Mouse (Mus musculus): ENCODE measurements at regions not wholly inside any gene's neighbourhood (a gene's known extent, or its start where the extent isn't known, plus 50 kb on each side); places are given as distances from the start of the nearest gene placed in this dataset.
"Not testable (repeated sequence)": the region's sequence is repeated elsewhere in the genome, so short reads cannot be mapped to it uniquely, and the experiment has no call there.

DNA sequence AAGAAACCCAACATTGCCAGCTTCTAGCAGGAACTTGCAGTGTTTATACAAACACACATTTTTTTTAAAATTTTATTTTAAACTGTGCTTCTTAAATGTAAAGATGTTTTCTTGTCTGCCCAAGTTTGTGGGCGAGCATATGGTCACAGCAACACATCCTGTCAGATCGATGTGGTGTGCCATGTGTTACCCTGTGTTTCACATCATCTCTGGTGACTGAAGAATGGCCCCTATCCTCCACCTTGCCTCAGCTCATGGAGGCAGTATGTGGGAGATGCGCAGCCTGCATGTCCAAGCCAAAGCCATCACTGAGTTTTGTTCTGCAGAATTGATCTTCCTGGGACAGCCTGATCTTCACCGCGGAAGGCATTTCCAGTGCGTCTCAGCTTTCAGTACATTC, 607.9 kb upstream of the Gm19410 start:
- DNase-seq (ENCODE audit: low spot score), result no peak
- no peak for ATAC-seq (ENCODE audit: insufficient number of reproducible peaks, low FRiP score, low TSS enrichment, low read depth)
- Histone ChIP-seq H3K9ac (ENCODE audit: low read length) (no peak overlapping the region), H3K4me3 (ENCODE audit: low read depth, low read length) (no peak overlapping the region), H3K4me2 (ENCODE audit: low read depth, severe bottlenecking) (no peak overlapping the region), H3K4me1 (ENCODE audit: control insufficient read depth, insufficient read depth, low read length) (no peaks in the 10 kb centered on the region), H3K9me3 (ENCODE audit: control insufficient read depth, low read length) (no peaks in the 10 kb centered on the region), H3K36me3 (ENCODE audit: control insufficient read depth, insufficient read depth, low read length) (no peaks in the 10 kb centered on the region), H3K27me3 (ENCODE audit: control insufficient read depth, insufficient read depth, low read length) (no peaks in the 10 kb centered on the region), H3K27ac (replicated peaks; ENCODE audit: low read depth, low read length) (no peak overlapping the region)
- WGBS, result 91% methylated on average over 6 of the region's 6 CpGs

DNA sequence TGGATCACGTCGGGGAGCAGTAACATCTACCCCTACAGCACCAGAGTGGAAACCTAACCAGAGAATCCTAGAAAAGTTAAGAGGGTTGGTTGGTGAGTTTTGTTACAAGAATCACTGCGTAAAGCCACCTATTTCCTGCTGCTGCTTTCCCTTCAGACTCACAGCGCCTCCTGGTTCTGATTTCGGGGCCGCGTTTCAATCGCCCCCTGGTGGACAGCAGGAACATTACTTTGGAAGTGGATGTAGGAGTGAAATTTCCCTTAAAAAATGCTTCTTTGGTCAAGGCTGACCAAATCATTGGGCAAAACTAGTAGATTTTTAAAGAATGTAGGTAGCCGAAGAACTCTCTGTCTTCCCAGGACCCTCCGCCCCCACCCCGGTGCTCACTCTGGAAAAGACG, 606.3 kb upstream of the Gm19410 start:
- DNase-seq (ENCODE audit: low spot score) (peak; percentile 73), ATAC-seq (ENCODE audit: insufficient number of reproducible peaks, low FRiP score, low TSS enrichment, low read depth) (no peak)
- Histone ChIP-seq H3K9ac (ENCODE audit: low read length) (no peak overlapping the region), H3K4me2 (ENCODE audit: low read depth, severe bottlenecking) (no peak overlapping the region; the same call in 1 of the 2 replicates), H3K4me3 (ENCODE audit: low read depth, low read length) (no peak overlapping the region), H3K36me3 (ENCODE audit: control insufficient read depth, insufficient read depth, low read length) (no peaks in the 10 kb centered on the region), H3K27me3 (ENCODE audit: control insufficient read depth, insufficient read depth, low read length) (no peaks in the 10 kb centered on the region), H3K4me1 (ENCODE audit: control insufficient read depth, insufficient read depth, low read length) (no peaks in the 10 kb centered on the region), H3K9me3 (ENCODE audit: control insufficient read depth, low read length) (no peaks in the 10 kb centered on the region), H3K27ac (replicated peaks; ENCODE audit: low read depth, low read length) (no peak overlapping the region)
- 24% methylated on average over 12 of the region's 12 CpGs for WGBS

DNA sequence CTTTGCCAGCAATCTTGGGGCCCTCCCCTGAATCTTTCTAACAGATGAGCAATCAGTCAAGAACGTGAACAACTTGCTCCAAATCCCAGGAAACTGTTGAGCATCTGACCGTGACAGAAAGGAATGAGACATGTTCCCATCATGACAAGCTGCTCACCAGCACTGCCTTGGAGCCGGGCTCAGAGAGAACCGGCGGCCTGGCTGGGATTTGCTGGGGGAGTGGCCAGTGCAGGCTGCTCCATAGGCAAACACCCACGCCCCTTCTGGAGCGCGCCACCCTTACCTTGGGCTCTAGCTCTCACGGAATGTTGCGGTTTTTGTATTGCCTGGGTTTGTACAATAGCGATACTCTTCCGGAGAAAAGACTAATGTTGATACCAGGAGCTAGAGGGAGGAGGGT, 605.4 kb upstream of the Gm19410 start:
- H3K4me2 ChIP-seq (ENCODE audit: low read depth, severe bottlenecking), result no peak overlapping the region
- H3K27me3 ChIP-seq (ENCODE audit: control insufficient read depth, insufficient read depth, low read length), result no peaks in the 10 kb centered on the region
- no peaks in the 10 kb centered on the region for H3K9me3 ChIP-seq (ENCODE audit: control insufficient read depth, low read length)
- DNase-seq (ENCODE audit: low spot score) (no peak), ATAC-seq (ENCODE audit: insufficient number of reproducible peaks, low FRiP score, low TSS enrichment, low read depth) (no peak)
- H3K36me3 ChIP-seq (ENCODE audit: control insufficient read depth, insufficient read depth, low read length), result no peaks in the 10 kb centered on the region
- H3K4me1 ChIP-seq (ENCODE audit: control insufficient read depth, insufficient read depth, low read length), result no peaks in the 10 kb centered on the region
- no peak overlapping the region for H3K27ac ChIP-seq (replicated peaks; ENCODE audit: low read depth, low read length)
- no peak overlapping the region for H3K9ac ChIP-seq (ENCODE audit: low read length)
- no peak overlapping the region for H3K4me3 ChIP-seq (ENCODE audit: low read depth, low read length)
- WGBS, result 86% methylated on average over 12 of the region's 12 CpGs

DNA sequence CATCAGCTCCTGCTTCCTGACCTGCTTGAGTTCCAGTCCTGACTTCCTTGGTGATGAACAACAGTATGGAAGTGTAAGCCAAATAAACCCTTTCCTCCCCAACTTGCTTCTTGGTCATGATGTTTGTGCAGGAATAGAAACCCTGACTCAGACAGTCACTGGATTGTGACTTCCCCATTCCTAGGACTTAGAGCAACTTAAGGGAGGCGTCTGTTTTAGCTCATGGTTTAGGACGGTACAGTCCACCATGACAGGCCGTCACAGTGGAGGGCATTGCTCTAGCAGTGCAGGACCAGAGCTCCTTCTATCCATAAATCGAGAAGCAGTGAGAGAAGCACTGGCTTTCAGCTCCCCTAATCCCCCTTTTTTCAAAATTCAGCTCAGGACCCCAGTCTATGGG, 603.4 kb upstream of the Gm19410 start:
- not testable (repeated sequence) for H3K27me3 ChIP-seq (ENCODE audit: control insufficient read depth, insufficient read depth, low read length); DNase-seq (ENCODE audit: low spot score); H3K9ac ChIP-seq (ENCODE audit: low read length); H3K4me2 ChIP-seq (ENCODE audit: low read depth, severe bottlenecking); H3K4me3 ChIP-seq (ENCODE audit: low read depth, low read length); H3K36me3 ChIP-seq (ENCODE audit: control insufficient read depth, insufficient read depth, low read length); H3K9me3 ChIP-seq (ENCODE audit: control insufficient read depth, low read length); H3K27ac ChIP-seq (replicated peaks; ENCODE audit: low read depth, low read length); ATAC-seq (ENCODE audit: insufficient number of reproducible peaks, low FRiP score, low TSS enrichment, low read depth); H3K4me1 ChIP-seq (ENCODE audit: control insufficient read depth, insufficient read depth, low read length)
- 90% methylated on average over 4 of the region's 4 CpGs for WGBS

DNA sequence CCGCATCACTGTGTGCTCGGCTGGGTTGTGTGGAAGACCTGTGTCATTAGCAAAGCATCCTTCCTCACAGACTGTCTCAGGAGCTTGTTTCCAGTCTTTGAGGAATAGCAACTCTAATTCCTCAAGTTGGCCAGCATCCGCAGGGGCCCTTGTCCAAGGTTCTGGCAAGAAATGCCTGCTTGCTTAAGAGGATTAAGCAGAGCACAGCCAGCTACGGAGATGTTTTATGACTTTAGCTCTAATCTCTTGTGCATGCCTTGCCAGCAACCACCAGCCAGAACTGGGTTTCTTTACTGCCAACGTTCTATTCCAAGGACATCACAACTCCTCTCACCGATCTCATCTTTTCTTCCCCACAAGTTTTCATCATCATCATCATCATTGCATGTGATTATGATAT, 599.0 kb upstream of the Gm19410 start:
- no peak overlapping the region for H3K4me2 ChIP-seq (ENCODE audit: low read depth, severe bottlenecking)
- no peak overlapping the region for H3K4me3 ChIP-seq (ENCODE audit: low read depth, low read length)
- H3K9me3 ChIP-seq (ENCODE audit: control insufficient read depth, low read length), result no peaks in the 10 kb centered on the region
- 77% methylated on average over 6 of the region's 6 CpGs for WGBS
- H3K9ac ChIP-seq (ENCODE audit: low read length), result no peak overlapping the region
- H3K36me3 ChIP-seq (ENCODE audit: control insufficient read depth, insufficient read depth, low read length), result no peaks in the 10 kb centered on the region
- no peak overlapping the region for H3K27ac ChIP-seq (replicated peaks; ENCODE audit: low read depth, low read length)
- H3K4me1 ChIP-seq (ENCODE audit: control insufficient read depth, insufficient read depth, low read length), result no peaks in the 10 kb centered on the region
- ATAC-seq (ENCODE audit: insufficient number of reproducible peaks, low FRiP score, low TSS enrichment, low read depth) (no peak), DNase-seq (ENCODE audit: low spot score) (no peak)
- no peaks in the 10 kb centered on the region for H3K27me3 ChIP-seq (ENCODE audit: control insufficient read depth, insufficient read depth, low read length)

DNA sequence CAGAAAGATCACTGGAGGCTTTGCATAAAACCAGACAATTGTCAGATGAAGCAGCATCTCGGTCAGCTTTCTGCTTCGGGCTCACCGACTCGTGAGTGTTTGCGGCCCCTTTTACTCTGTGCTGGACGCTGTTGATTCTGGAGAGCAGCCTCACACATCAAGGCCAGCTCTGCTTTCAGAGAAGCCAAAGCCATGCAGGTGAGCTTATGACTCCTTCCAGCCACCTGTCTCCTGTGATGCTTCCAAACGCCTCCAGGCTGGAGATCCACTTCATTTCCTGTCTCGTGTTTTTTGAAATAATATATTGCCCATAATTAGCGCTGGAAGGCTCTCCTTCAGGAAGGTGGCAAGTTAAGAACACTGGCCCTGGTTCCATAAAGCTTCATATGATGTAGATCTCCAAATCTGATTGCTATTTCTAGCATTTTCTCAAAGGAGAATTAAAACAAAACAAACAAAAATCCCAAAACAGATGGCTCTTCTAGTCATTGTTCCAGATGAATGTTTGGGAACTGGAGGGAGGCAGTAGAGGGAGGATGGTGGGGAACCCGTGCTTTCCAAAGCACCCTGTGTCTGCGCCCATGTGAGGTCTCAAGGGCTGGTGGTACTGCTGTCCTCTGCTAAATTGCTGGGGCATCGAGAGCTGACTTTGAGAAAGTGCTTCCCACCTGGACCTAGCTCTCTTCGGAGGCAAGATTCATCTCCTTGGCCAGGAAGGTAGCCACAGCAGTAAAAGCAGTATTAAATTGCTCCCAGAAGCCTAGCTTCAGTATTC, 593.9 kb upstream of the Gm19410 start:
- Histone ChIP-seq H3K4me3 (ENCODE audit: low read depth, low read length) (no peak overlapping the region), H3K4me2 (ENCODE audit: low read depth, severe bottlenecking) (no peak overlapping the region), H3K36me3 (ENCODE audit: control insufficient read depth, insufficient read depth, low read length) (no peaks in the 10 kb centered on the region), H3K27ac (replicated peaks; ENCODE audit: low read depth, low read length) (no peak overlapping the region), H3K4me1 (ENCODE audit: control insufficient read depth, insufficient read depth, low read length) (no peaks in the 10 kb centered on the region), H3K27me3 (ENCODE audit: control insufficient read depth, insufficient read depth, low read length) (no peaks in the 10 kb centered on the region), H3K9ac (ENCODE audit: low read length) (no peak overlapping the region), H3K9me3 (ENCODE audit: control insufficient read depth, low read length) (no peaks in the 10 kb centered on the region)
- no peak for ATAC-seq (ENCODE audit: insufficient number of reproducible peaks, low FRiP score, low TSS enrichment, low read depth)
- DNase-seq (ENCODE audit: low spot score), result no peak
- WGBS, result 81% methylated on average over 13 of the region's 13 CpGs

DNA sequence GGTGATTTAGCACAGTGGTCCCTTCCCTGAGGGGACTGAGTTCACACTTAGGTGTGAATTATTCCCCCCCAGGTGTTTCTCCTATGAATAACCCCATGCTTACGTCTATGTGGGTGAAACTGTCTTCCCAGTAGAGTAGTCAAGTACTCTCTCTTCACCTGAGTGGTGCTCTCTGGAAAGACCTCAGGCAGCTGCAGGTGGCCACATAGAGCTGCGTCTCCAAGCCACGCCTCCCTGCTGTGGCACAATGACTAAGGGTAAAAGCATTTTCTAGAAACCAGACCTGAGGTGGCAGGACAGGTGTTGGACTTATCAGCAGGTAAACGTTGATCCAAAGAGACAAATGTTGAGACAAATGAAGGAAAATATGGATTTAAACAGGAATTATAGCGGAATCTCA, 588.3 kb upstream of the Gm19410 start:
- no peaks in the 10 kb centered on the region for H3K36me3 ChIP-seq (ENCODE audit: control insufficient read depth, insufficient read depth, low read length)
- H3K4me2 ChIP-seq (ENCODE audit: low read depth, severe bottlenecking), result no peak overlapping the region
- no peak overlapping the region for H3K9ac ChIP-seq (ENCODE audit: low read length)
- no peak for ATAC-seq (ENCODE audit: insufficient number of reproducible peaks, low FRiP score, low TSS enrichment, low read depth)
- H3K4me3 ChIP-seq (ENCODE audit: low read depth, low read length), result no peak overlapping the region
- H3K9me3 ChIP-seq (ENCODE audit: control insufficient read depth, low read length), result no peaks in the 10 kb centered on the region
- H3K27ac ChIP-seq (replicated peaks; ENCODE audit: low read depth, low read length), result no peak overlapping the region
- H3K27me3 ChIP-seq (ENCODE audit: control insufficient read depth, insufficient read depth, low read length), result no peaks in the 10 kb centered on the region
- no peak for DNase-seq (ENCODE audit: low spot score)
- no peaks in the 10 kb centered on the region for H3K4me1 ChIP-seq (ENCODE audit: control insufficient read depth, insufficient read depth, low read length)
- 66% methylated on average over 5 of the region's 5 CpGs for WGBS

DNA sequence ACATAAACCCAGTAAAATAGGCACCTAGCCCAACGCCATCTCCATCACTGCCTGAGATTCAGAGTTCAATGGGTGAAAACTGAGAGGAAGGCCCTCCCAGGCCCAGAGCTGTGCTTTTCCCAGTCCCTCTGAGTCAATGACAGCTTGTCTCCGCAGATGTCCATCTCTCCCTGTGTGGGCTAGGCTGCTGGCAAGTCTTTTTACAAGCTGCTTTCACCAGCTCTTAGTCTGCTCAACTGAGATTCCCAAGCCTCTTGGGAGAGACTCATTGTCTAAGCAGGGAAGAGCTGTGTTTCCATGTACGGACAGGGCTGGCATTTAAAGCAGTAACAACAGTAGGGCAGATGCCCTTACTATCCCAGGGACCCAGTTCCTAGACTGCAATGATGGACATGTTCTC, 585.5 kb upstream of the Gm19410 start:
- Histone ChIP-seq H3K4me3 (ENCODE audit: low read depth, low read length) (no peak overlapping the region), H3K27me3 (ENCODE audit: control insufficient read depth, insufficient read depth, low read length) (no peaks in the 10 kb centered on the region), H3K36me3 (ENCODE audit: control insufficient read depth, insufficient read depth, low read length) (no peaks in the 10 kb centered on the region), H3K4me2 (ENCODE audit: low read depth, severe bottlenecking) (no peak overlapping the region), H3K9ac (ENCODE audit: low read length) (no peak overlapping the region), H3K27ac (replicated peaks; ENCODE audit: low read depth, low read length) (no peak overlapping the region), H3K4me1 (ENCODE audit: control insufficient read depth, insufficient read depth, low read length) (no peaks in the 10 kb centered on the region), H3K9me3 (ENCODE audit: control insufficient read depth, low read length) (no peaks in the 10 kb centered on the region)
- DNase-seq (ENCODE audit: low spot score) (no peak), ATAC-seq (ENCODE audit: insufficient number of reproducible peaks, low FRiP score, low TSS enrichment, low read depth) (no peak)
- 81% methylated on average over 3 of the region's 3 CpGs for WGBS

DNA sequence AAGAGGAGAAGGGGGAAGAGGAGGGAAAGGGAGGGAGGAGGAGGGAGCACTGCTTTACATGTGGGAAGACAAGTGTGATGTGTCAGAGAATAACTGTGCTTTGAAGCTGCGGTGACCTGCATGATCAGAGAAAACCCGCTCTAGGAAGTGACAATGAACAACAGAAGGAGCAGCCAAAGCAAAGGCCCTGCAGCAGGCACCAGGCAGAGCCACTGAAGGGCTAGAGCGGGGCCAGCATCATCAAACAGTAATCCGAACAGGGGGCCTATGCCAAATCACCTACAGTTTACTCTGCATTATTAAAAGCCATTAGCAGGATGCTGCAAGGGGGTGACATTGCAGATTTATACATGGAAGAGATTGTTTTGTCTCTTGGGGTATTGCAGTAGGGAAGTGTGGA, 583.4 kb upstream of the Gm19410 start:
- Histone ChIP-seq H3K27ac (replicated peaks; ENCODE audit: low read depth, low read length) (no peak overlapping the region), H3K9ac (ENCODE audit: low read length) (no peak overlapping the region), H3K27me3 (ENCODE audit: control insufficient read depth, insufficient read depth, low read length) (no peaks in the 10 kb centered on the region), H3K9me3 (ENCODE audit: control insufficient read depth, low read length) (no peaks in the 10 kb centered on the region), H3K4me3 (ENCODE audit: low read depth, low read length) (no peak overlapping the region), H3K4me1 (ENCODE audit: control insufficient read depth, insufficient read depth, low read length) (no peaks in the 10 kb centered on the region), H3K36me3 (ENCODE audit: control insufficient read depth, insufficient read depth, low read length) (no peaks in the 10 kb centered on the region), H3K4me2 (ENCODE audit: low read depth, severe bottlenecking) (no peak overlapping the region)
- no peak for DNase-seq (ENCODE audit: low spot score)
- no peak for ATAC-seq (ENCODE audit: insufficient number of reproducible peaks, low FRiP score, low TSS enrichment, low read depth)
- 67% methylated on average over 4 of the region's 4 CpGs for WGBS

Measured in limb, embryonic 11.5 days (tissue).